8 mouse cellular contexts compared by ENCODE assay signal in genomic region chr3:130730189-130730653, GRCm38 (mm10). TPM values are rescaled to one million over a fixed set of nuclear protein-coding genes. Genes with fewer than 3 reads are reported as not detected.
DNase-seq lines count a peak whose midpoint lies in the region; ATAC-seq and TF ChIP-seq lines count a peak whose summit lies in the region.

Gene Rpl34, minus strand, starts transcription at chr3:130730398.

- in situ Hi-C loops in Patski (cut with MboI; ENCODE audit: low pct_unique_long_range_greater_than_20kb) = no loop called here

- peaks cover 36% of the 10 kb centered on the region for H3K36me3 ChIP-seq in hindbrain, embryonic 13.5 days

- peaks cover 25% of the 10 kb centered on the region for H3K4me1 ChIP-seq in hindbrain, embryonic 13.5 days (replicated peaks)

- POLR2A ChIA-PET in Patski (lab: Charles Lee) = interaction anchor here (1.3 to 1.4 kb wide), 2 partner anchors 8 to 15 kb away, joined by 4 read pairs; no protein-coding TSS in a partner anchor

- H3K27ac ChIP-seq in hindbrain, embryonic 13.5 days = peak within 1 kb of the TSS; percentile 95

- DNase-seq in Patski (ENCODE audit: low read depth, low spot score) = peak; percentile 80
- peak; percentile 93 to 95 for DNase-seq in cerebellum, postnatal 14 days
- peak; percentile 93 to 94 for DNase-seq in frontal cortex, postnatal 14 days (ENCODE audit: low spot score in 2 of 2)
- DNase-seq in layer of hippocampus, postnatal 25 days (ENCODE audit: extremely low spot score in 1 of 2, low spot score in 1 of 2) = peak; percentile 86 to 88
- peak; percentile 95 for DNase-seq in lung, postnatal 25 days (ENCODE audit: low spot score)
- DNase-seq in retina, embryonic 14.5 days (ENCODE audit: low spot score) = peak; percentile 97
- DNase-seq in thymus, postnatal 4 days = peak; percentile 92

- peak within 1 kb of the TSS; percentile 96 for H3K4me3 ChIP-seq in hindbrain, embryonic 13.5 days

- CTCF ChIA-PET in Patski (lab: Charles Lee) = interaction anchor here (1.2 kb wide), 1 partner anchor 88 kb away, joined by 5 read pairs; no protein-coding TSS in a partner anchor

- peak; percentile 94 for ATAC-seq in Patski
- ATAC-seq in hindbrain, embryonic 13.5 days (ENCODE audit: low FRiP score) = peak; percentile 99

- peak within 1 kb of the TSS; percentile 85 for H3K4me2 ChIP-seq in hindbrain, embryonic 13.5 days

- no peaks in the 10 kb centered on the region for H3K27me3 ChIP-seq in Patski
- no peaks in the 10 kb centered on the region for H3K27me3 ChIP-seq in hindbrain, embryonic 13.5 days

- WGBS in hindbrain, embryonic 13.5 days = under 1% methylated on average over 45 of the region's 45 CpGs

- H3K9ac ChIP-seq in hindbrain, embryonic 13.5 days = peak within 1 kb of the TSS; percentile 98

- no peak for TF ChIP-seq CTCF in Patski (IDR thresholded peaks at IDR 0.05)

- no peaks in the 10 kb centered on the region for H3K9me3 ChIP-seq in hindbrain, embryonic 13.5 days

RNA-seq across cellular contexts. Expression of gene Rpl34, which starts in this region (rescaled TPM):
- 621 TPM for polyA plus RNA-seq in Patski (2021)
- polyA plus RNA-seq in hindbrain, embryonic 13.5 days (2015; fragmentation: Nextera tagmentation; extraction: Ambion mirVana) = 626 and 633 TPM in 2 replicates
- 100 to 1,000 TPM; 320 to 338 TPM for total RNA-seq in layer of hippocampus, postnatal 25 days (2021)

Comparison
In these comparisons a context has a peak if more than half of its experiments do, and no peak if none do; other contexts are left out.
1. Peak in every context shown above with its lines: DNase-seq, ATAC-seq, H3K4me3 ChIP-seq and H3K27ac ChIP-seq.